Mouse (Mus musculus): ENCODE data around the gene Creb5.
"Not testable (repeated sequence)": the region's sequence is repeated elsewhere in the genome, so short reads cannot be mapped to it uniquely, and the experiment has no call there.

Creb5 gene

GRCm38 (mm10) chr6:53319543-53320325 is 32.7 kb downstream of the Creb5 start:
- no peak for DNase-seq (ENCODE audit: low spot score)

DNA sequence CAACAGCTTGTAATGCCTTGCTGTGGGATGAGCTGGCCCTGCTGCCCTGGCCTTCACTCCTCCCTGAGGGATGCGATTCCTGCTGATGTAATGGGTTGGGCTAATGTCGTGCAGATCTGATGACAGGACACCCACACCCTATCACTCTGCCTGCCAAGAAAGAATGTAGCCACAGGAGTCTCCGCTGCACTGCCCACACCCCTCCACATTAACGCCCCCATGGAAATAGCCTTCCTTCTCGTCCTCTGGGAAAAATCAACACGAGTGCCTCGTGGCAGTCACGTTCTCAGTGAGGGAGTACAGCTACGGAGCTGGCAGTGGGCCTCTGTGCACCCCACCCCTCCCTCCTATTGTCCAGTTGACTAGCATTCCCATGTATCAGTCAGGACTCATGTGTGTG is 50.3 kb downstream of the Creb5 start:
- DNase-seq (ENCODE audit: low spot score): no peak

DNA sequence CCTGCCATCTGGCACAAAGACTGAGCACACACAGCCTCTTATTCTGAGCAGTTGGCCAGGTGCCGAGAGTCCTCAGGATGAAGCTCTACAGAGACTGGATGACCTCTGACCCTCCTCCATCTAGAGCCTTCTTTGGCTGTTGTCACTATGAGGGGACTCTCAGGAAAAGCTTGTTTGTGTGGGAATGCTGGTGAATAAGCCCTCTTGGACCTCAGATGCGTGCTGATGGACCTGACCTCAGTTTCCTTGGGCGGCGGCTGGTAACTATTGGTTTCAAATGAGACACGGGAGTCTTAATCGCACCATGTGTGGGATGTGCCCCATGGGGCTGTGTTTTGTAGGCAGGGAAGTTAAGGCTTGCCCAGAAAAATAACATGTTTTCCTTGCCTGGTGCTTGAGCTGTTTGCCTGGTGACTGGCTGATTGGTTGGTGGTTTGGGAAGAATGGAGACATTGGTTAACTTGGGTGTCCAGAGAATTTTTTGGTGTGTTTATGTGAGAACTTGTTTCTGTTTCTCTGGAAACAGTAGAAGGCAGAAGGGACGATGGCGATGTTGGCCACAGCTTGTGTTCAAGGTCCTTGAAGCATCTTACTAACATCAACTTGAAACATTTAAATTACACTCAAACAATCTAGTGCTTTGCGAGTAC is 65.4 kb downstream of the Creb5 start:
- DNase-seq (ENCODE audit: low spot score): no peak

GRCm38 (mm10) chr6:53356328-53356727 is 69.3 kb downstream of the Creb5 start:
- DNase-seq (ENCODE audit: low spot score): no peak

GRCm38 (mm10) chr6:53363535-53363934 is 76.5 kb downstream of the Creb5 start:
- DNase-seq (ENCODE audit: low spot score): no peak

DNA sequence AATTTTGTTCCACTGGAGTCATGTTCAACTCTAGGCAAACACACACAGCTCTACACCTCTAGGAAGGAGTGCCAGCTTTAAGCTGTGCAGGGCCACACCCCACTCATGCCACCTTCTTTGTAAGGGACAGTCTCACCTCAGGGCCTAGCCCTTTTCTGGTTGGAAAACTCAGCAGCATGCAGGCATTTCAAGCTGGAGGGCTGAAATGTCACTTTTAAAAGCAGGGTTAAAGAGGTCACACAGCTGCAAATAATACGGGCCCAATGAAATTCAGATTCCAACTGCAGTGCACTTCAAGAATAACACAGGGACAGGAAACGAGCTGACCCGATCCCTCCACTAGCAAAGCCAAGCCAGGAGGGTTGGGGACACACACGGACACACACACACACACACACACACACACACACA is 76.9 kb downstream of the Creb5 start:
- no peak for DNase-seq (ENCODE audit: low spot score)

GRCm38 (mm10) chr6:53369147-53369546 is 82.1 kb downstream of the Creb5 start:
- DNase-seq (ENCODE audit: low spot score): no peak

DNA sequence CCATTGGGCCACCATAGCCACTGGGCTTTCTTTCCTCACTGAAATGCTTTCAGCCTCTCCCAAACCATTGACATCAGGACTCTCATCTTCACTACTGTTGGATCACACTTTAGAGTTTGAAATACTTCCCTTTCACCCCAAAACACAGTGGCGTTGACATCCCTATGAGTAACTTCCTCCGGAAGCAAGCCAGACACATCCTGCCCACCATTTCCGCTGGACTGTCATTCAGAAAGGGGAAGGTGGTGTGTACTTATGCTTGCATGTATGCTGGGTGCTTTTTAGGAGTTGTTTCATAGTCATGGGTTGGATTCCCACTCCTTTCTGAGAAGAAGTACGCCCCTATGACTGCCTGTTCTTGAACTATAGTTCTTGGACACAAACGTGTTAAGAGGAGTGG is 82.9 kb downstream of the Creb5 start:
- DNase-seq (ENCODE audit: low spot score): no peak

- no peak for DNase-seq (ENCODE audit: low spot score)
These were observed 84.9 kb downstream of the Creb5 start for GRCm38 (mm10) chr6:53371962-53372361.

DNA sequence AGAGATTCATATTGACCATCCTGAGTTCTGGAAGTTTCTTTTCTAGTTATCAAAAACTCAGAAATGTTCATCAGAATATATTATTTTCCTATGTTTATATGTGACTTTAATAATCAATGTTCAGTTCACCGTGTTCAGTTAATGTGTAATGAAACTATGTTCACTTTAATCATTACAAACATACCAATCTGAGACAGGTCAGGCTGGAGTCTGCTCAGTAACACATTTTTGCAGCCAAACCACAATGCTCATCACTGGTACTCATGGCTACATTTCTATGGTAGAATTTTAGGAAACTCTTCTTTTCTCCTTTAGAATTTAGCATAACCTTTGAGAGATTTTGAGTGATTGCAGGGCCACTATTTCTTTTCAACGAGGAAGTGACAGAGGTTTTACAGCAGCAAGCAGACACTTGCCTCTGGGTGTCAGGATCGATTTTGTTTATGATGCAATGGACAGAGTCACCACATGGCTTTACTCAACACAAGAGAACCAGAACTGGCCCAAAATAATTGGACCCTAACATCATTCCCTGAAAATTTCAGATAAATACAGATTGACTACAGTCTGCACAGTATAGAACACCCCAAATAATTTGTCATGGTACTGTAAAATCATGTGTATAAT is 87.4 kb downstream of the Creb5 start:
- DNase-seq (ENCODE audit: low spot score): no peak

DNA sequence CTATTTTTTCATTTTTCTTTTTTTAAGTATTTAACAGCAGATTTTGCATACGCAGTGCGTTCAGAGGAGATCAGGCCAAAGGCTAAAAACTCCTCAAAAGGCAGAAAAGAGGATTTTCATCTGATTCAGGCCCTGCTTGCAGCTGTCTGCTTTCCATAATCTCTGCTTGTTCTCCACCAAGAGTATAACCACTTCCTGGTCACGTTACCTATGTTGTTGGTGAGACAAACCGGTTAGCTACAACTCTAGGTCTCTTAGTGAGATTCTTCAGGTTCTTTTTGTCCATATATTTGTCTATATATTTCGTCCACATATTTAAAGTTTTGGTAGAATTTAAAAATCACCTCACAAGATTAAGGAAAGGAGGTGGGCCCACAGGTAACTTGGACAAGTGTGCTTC is 102.2 kb downstream of the Creb5 start:
- DNase-seq (ENCODE audit: low spot score): no peak

- DNase-seq (ENCODE audit: low spot score): no peak
These were observed 103.3 kb downstream of the Creb5 start for GRCm38 (mm10) chr6:53390413-53390812.

DNA sequence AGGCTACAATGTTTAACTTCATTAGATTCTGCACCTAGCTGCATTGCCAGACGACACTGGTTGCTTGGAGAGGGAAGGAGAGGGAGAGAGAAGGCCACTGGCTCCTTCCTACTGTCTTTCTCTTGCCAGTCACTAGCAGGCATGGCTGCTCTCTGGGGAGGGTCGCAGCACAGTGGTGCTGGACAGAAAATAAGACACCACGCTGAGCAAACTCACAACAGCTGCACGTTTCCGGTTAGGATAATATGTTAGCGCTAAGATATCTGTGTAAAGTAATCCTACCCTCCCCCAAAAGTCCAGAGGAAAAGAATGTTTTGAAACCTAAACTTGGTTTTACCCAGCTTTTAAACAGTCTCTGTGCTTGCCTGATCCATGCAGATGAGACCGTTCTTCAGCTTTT is 107.0 kb downstream of the Creb5 start:
- no peak for DNase-seq (ENCODE audit: low spot score)

DNA sequence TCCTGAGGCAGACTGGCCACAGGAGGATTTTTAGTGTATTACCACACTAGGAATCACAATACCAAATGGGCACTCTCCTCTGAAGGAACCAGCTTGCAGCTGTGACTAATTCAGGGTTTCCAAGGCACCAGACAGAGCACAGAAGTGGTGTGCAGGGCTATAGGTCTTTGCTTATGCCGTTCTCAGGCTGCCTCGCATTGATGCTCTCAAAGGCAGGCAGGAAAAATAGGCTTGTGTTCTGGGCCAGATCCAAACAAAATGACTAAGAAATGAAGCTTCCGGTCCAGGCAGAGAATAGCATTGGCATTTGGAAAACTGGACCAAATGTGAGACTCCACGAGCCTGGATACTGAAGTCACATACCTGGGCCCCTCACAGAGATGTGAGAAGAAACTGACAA is 108.1 kb downstream of the Creb5 start:
- no peak for DNase-seq (ENCODE audit: low spot score)

- no peak for DNase-seq (ENCODE audit: low spot score)
These were observed 109.4 kb downstream of the Creb5 start for GRCm38 (mm10) chr6:53396421-53396820.

DNA sequence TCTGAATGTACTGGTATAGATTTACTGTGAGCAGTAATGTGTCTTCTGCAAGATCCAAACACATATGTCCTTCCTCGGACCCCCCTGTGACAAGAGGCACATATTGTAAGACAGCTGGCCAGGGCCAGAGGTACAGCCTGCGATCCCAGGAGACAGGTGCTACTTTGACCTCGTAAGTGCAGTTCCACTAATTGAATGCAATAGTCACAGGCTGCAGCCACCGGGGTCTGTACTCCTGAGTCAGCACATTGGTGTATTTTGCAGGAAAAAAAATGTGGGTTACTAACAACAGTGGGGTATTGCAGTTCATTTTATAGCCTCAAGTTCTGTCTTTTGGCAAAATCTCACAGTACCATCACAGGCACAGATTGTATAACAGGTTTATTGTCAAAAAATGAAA is 110.7 kb downstream of the Creb5 start:
- DNase-seq (ENCODE audit: low spot score): no peak

- DNase-seq (ENCODE audit: low spot score): no peak
These were observed 111.4 kb downstream of the Creb5 start for GRCm38 (mm10) chr6:53398297-53399140.

- DNase-seq (ENCODE audit: low spot score): no peak
These were observed 114.3 kb downstream of the Creb5 start for GRCm38 (mm10) chr6:53401364-53401763.

GRCm38 (mm10) chr6:53402551-53402950 is 115.5 kb downstream of the Creb5 start:
- not testable (repeated sequence) for DNase-seq (ENCODE audit: low spot score)

GRCm38 (mm10) chr6:53409183-53409582 is 122.1 kb downstream of the Creb5 start:
- no peak for DNase-seq (ENCODE audit: low spot score)

DNA sequence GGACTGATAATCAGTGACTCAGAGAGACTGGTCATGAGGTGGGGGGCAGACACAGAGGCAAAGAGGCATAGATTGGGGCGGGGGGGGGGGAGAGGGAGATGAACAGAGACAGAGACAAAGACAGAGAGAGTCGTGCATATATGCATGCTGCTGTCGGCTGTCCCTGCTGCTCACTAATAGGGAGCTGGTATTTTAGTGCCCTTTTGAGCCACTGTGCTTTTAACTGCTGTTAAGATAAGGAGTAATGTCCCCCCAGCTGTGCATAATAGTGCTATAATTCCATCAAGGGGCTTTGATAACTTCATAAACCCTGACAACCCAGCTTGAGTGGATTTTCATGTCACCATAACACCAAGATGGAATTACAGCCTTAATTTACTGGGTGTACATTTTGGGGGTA is 134.3 kb downstream of the Creb5 start:
- no peak for DNase-seq (ENCODE audit: low spot score)

DNA sequence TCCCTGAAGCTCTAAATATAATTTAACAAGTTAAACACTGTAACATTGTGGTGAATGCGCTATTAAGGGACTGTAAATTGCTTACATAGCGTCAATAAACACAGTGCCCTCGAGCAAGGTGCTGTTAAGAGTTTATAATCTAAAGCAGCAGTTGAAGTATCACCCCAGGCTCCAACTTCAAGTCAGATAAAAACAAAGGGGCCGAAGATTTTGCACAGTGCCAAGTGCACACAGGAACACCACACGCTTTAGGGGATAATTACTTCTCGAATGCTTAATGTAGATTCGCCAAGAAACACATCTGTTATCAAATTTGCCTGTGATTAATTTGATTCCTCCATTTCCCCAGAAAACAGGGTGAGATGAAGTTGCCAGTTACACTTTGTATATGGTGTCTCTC is 142.3 kb downstream of the Creb5 start:
- no peak for DNase-seq (ENCODE audit: low spot score)
